Comparison of ENCODE assay signal across 8 mouse cellular contexts in the genomic region with DNA sequence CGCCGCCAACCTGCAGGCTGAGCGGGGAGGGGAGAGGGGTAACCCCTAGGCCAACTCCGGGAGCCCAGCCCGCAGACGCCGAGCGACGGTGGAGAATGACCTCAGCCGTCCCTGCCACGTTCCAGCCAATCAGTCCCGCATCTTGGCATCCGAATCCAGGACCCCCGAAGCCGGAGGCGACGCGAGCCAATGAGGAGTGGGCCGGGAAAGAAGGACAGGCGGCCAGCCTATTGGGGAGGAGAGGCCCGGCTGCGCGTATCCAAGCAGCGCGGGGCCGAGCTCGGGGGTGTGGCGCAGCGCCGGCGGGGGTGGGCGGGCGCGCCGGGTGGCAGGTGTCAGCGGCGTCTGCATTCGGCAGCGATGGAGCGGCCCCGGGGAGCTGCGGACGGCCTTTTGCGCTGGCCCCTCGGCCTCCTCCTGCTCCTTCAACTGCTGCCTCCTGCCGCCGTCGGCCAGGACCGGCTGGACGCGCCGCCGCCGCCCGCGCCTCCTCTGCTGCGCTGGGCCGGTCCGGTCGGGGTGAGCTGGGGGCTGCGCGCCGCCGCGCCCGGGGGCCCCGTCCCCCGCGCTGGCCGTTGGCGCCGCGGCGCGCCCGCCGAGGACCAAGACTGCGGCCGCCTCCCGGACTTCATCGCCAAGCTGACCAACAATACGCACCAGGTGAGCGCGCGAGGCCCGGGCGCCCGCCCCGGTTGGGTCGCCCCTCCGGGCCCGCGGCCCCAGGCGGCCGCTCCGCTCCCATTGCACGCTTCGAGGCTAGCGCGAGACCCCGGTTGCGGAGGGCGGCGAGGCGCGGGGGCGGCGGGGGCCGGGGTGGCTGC. TPM values are rescaled to one million over a fixed set of nuclear protein-coding genes. Genes with fewer than 3 reads are reported as not detected.
DNase-seq lines count a peak whose midpoint lies in the region; ATAC-seq lines count a peak whose summit lies in the region.

A gene (plus strand): TSS at position 302 of the 821 bp plus-strand sequence.

- under 1% methylated on average over 87 of the region's 109 CpGs for WGBS in hindbrain, embryonic 15.5 days

- H3K4me3 ChIP-seq in hindbrain, embryonic 15.5 days = peak within 1 kb of the TSS; percentile 96

- peak; percentile 99 for ATAC-seq in hindbrain, embryonic 15.5 days (ENCODE audit: low FRiP score, low read depth)

- no peaks in the 10 kb centered on the region for H3K27me3 ChIP-seq in hindbrain, embryonic 15.5 days

- H3K27ac ChIP-seq in hindbrain, embryonic 15.5 days (replicated peaks) = peak within 1 kb of the TSS; percentile 86

- peaks cover 54% of the 10 kb centered on the region for H3K4me1 ChIP-seq in hindbrain, embryonic 15.5 days (replicated peaks)

- DNase-seq in T-cell, adult 2 months (ENCODE audit: low spot score) = peak; percentile 6
- DNase-seq in cerebellum, postnatal 36 days = peak; percentile 72 to 80
- peak; percentile 74 for DNase-seq in gastrocnemius, adult 18-20 months (ENCODE audit: low spot score)
- peak; percentile 81 to 93 for DNase-seq in left cerebral cortex, adult 18-20 months (ENCODE audit: low spot score in 2 of 2)
- peak; percentile 89 to 95 for DNase-seq in lung, postnatal 4 days
- DNase-seq in right cerebral cortex, adult 18-20 months = peak; percentile 95
- DNase-seq in urinary bladder, adult 2 months (ENCODE audit: low spot score) = peak; percentile 70

- H3K36me3 ChIP-seq in hindbrain, embryonic 15.5 days = no peaks in the 10 kb centered on the region

- peak within 1 kb of the TSS; percentile 95 for H3K9ac ChIP-seq in hindbrain, embryonic 15.5 days

- peak within 1 kb of the TSS; percentile 74 for H3K4me2 ChIP-seq in hindbrain, embryonic 15.5 days

- H3K9me3 ChIP-seq in hindbrain, embryonic 15.5 days = no peaks in the 10 kb centered on the region

RNA-seq across cellular contexts. Expression of the gene that starts here (rescaled TPM):
- 10 to 100 TPM; 41.8 to 46.3 TPM for total RNA-seq in gastrocnemius, adult 18-20 months (2021)
- polyA plus RNA-seq in hindbrain, embryonic 15.5 days (2015; fragmentation: Nextera tagmentation; extraction: Ambion mirVana) = 18.8 and 20.8 TPM in 2 replicates
- total RNA-seq in left cerebral cortex, adult 18-20 months (2021) = 100 to 1,000 TPM; 305 to 320 TPM
- 41.5 and 51.7 TPM in 2 replicates for polyA plus RNA-seq in urinary bladder, adult 2 months (2012; rRNA removed)

Comparison
In these comparisons a context has a peak if more than half of its experiments do, and no peak if none do; other contexts are left out.
1. Peak in every context shown above with its lines: DNase-seq, ATAC-seq, H3K4me3 ChIP-seq and H3K27ac ChIP-seq.
2. RNA of the gene that starts here (total RNA-seq): 305 to 320 TPM in left cerebral cortex, adult 18-20 months; 41.8 to 46.3 TPM in gastrocnemius, adult 18-20 months; every median in the first group is over 4 times any median in the second.
3. DNase-seq: peak in every context shown above with its lines; median percentile 95 in right cerebral cortex, adult 18-20 months; 92 in lung, postnatal 4 days; 87 in left cerebral cortex, adult 18-20 months; 76 in cerebellum, postnatal 36 days; 74 in gastrocnemius, adult 18-20 months; 70 in urinary bladder, adult 2 months; 6 in T-cell, adult 2 months.